Mouse (Mus musculus) liver, embryonic 14.5 days (tissue): ENCODE measurements at regions not wholly inside any gene's neighbourhood (a gene's known extent, or its start where the extent isn't known, plus 50 kb on each side); places are given as distances from the start of the nearest gene placed in this dataset.

Source experiments
- CTCF ChIP-seq: IDR thresholded peaks from 2 replicates; pipeline ENCODE4 v1.5.1; 2016; ENCODE audit warnings: antibody characterized with exemption, low read depth, control low read depth
- EP300 ChIP-seq: IDR thresholded peaks from 2 replicates; pipeline ENCODE4 v1.6.1; 2016; ENCODE audit warnings: antibody characterized with exemption, low read depth

DNA sequence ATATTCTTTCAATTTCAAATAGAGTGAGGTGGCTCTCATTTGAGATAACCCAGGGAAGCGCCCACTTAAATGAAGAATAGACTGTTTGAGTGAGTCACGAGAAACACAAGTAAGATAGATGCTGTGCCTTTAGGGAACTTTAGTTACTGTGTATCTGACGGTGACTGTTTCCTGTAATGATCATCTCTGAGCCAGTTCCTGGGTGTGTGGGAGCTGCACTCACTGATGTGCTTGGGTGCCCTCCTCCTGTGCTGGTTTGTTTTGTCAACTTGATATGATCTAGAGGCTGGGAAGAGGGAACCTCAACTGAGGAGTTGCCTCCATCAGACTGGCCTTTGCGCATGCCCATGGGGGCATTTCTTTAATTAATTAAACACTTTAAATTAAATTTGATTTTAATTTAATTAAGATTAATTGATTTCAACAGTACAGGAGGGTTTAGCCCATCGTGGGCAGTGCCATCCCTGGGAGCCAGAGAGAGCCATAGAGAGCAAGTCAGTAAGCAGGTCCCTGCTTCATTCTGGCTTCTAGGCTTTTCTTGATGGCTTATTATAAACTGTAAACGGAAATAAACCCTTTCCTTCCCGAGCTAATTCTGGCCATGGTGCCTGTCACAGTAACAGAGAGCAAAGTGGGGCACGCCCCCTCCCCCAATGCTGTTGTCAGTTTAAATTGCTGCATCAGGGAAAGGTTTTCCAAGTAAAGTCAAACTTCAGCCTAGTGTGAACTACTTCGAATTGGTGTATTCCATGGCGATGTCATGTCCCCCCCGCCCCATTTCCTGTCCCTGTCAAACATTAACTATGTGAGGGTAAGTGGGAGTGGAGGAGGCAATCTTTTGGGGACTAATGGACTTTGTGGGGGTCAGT, 202.9 kb upstream of the Id2 start:
- TF ChIP-seq CTCF (no peak), EP300 (no peak)
